Mouse (Mus musculus): ENCODE data around the gene Rundc1. TPM values are rescaled to one million over a fixed set of nuclear protein-coding genes. Genes with fewer than 3 reads are reported as not detected.
A peak's percentile ranks its signal among the peaks of the same experiment; 100 is the strongest.
"Not testable (repeated sequence)": the region's sequence is repeated elsewhere in the genome, so short reads cannot be mapped to it uniquely, and the experiment has no call there.

Gene Rundc1
- total RNA-seq, 2 experiments from 2014 or later: 0.42 to 1.8 TPM

GRCm38 (mm10) chr11:101441450-101442126 is 16.7 kb downstream of the Rundc1 start:
- not testable (repeated sequence) for ATAC-seq (replicated peaks; ENCODE audit: low FRiP score, poor library complexity, severe bottlenecking)

GRCm38 (mm10) chr11:101442127-101442693 is 17.3 kb downstream of the Rundc1 start, which contains the start of gene Rpl27:
TSS of gene Rpl27 (plus strand) at chr11:101442298.
- ATAC-seq (replicated peaks; ENCODE audit: low FRiP score, poor library complexity, severe bottlenecking): peak; percentile 99

- ATAC-seq (replicated peaks; ENCODE audit: low FRiP score, poor library complexity, severe bottlenecking): no peak
Measured at GRCm38 (mm10) chr11:101442760-101443159, 17.9 kb downstream of the Rundc1 start.

- ATAC-seq (replicated peaks; ENCODE audit: low FRiP score, poor library complexity, severe bottlenecking): no peak
Measured at GRCm38 (mm10) chr11:101446319-101446718, 21.4 kb downstream of the Rundc1 start.

DNA sequence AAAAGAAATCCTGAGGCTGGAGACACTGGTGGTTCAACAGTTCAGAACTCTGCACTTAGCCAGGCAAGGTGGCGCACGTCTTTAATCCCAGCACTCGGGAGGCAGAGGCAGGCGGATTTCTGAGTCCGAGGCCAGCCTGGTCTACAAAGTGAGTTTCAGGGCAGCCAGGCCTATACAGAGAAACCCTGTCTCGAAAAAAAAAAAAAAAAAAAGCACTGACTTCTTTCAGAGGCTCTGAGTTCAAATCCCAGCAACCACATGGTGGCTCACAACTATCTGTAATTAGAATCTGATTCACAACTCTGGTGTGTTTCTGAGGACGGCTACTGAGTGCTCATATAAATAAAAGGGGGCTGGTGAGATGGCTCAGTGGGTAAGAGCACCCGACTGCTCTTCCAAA is 22.0 kb downstream of the Rundc1 start:
- not testable (repeated sequence) for ATAC-seq (replicated peaks; ENCODE audit: low FRiP score, poor library complexity, severe bottlenecking)

DNA sequence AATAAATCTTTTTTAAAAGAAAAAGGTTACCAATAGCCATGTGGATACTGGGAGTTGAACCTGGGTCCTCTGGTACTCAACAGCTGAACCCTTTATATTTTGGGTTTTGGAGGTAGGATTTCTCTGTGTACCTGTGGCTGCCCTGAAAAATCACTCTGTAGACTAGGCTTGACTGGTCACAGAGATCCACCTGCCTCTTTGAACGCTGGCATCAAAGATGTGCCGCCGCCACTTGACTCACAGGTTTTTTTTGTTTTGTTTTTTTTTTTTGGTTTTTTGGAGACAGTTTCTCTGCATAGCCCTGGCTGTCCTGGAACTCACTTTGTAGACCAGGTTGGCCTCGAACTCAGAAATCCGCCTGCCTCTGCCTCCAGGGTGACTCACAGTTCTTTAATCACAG is 22.9 kb downstream of the Rundc1 start:
- ATAC-seq (replicated peaks; ENCODE audit: low FRiP score, poor library complexity, severe bottlenecking): no peak

- ATAC-seq (replicated peaks; ENCODE audit: low FRiP score, poor library complexity, severe bottlenecking): peak; percentile 96
Measured at GRCm38 (mm10) chr11:101448274-101448746, 23.4 kb downstream of the Rundc1 start, which contains the start of gene Ifi35. TSS of gene Ifi35 (plus strand) at chr11:101448407.

DNA sequence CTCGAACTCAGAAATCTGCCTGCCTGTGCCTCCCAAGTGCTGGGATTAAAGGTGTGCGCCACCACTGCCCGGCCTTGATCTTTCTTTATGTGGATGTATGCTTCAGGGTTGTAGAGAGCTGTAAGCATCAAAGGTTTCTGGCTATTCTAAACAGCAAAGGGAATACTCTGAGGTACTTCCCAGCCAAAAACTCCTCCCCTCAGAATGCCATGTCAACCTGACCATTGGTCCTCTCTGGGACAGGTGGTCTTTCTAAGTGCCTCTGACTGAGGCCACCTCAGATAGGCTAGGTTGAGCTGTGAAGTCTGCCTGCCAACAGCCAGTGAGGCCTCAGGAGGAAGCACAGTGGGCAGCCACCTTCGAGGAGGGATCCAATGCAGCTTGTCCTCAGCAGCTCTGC is 24.0 kb downstream of the Rundc1 start:
- peak; percentile 52 for ATAC-seq (replicated peaks; ENCODE audit: low FRiP score, poor library complexity, severe bottlenecking)

DNA sequence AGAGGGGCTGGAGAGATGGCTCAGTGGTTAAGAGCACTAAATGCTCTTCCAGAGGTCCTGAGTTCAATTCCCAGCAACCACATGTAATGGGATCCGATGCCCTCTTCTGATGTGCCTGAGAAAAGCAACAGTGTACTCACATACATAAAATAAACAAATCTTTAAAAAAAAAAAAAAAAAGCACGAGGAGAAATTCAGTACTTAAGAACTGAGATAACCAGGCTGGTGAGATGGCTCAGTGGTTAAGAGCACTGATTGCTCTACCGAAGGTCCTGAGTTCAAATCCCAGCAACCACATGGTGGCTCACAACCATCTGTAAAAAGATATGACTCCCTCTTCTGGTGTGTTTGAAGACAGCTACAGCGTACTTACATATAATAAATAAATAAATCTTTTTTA is 24.7 kb downstream of the Rundc1 start:
- not testable (repeated sequence) for ATAC-seq (replicated peaks; ENCODE audit: low FRiP score, poor library complexity, severe bottlenecking)

GRCm38 (mm10) chr11:101450394-101450793 is 25.5 kb downstream of the Rundc1 start:
- ATAC-seq (replicated peaks; ENCODE audit: low FRiP score, poor library complexity, severe bottlenecking): no peak

- no peak for ATAC-seq (replicated peaks; ENCODE audit: low FRiP score, poor library complexity, severe bottlenecking)
Measured at GRCm38 (mm10) chr11:101451536-101451935, 26.7 kb downstream of the Rundc1 start.

GRCm38 (mm10) chr11:101452093-101452774 is 27.3 kb downstream of the Rundc1 start:
- ATAC-seq (replicated peaks; ENCODE audit: low FRiP score, poor library complexity, severe bottlenecking): no peak

DNA sequence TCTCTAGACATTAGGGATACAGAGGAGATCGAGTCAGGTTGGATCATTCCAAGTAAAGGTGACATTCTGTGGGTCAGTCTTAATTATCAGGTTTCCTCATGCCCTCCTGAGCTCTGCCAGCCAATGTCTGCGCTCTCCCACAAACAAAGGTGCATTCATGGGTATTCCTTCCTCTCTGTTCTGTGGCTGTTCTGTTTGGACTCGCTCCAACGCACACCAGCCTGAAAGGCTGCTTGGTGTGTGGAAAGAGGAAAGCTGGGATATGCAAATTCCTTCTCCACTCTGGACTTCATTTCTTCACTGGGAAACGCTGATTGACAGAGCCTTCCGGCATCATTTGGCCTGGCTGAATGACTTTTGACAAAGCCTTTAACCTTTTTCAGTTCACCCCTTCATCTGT is 29.8 kb downstream of the Rundc1 start:
- ATAC-seq (replicated peaks; ENCODE audit: low FRiP score, poor library complexity, severe bottlenecking): no peak

- no peak for ATAC-seq (replicated peaks; ENCODE audit: low FRiP score, poor library complexity, severe bottlenecking)
Measured at GRCm38 (mm10) chr11:101455627-101456026, 30.7 kb downstream of the Rundc1 start.

DNA sequence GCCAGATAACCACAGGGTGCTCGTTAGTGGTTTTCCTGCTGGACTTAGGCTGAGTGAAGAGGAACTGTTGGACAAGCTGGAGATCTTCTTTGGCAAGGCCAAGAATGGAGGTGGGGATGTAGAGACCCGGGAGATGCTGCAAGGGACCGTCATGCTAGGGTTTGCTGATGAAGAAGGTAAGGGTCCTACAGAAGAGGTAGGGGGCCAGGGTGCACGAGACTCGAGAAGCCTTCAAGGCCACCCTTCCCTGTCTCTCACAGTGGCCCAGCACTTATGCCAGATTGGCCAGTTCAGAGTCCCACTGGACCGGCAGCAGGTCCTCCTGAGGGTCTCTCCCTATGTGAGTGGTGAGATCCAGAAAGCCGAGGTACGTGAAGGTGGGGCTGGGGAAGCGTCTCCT is 32.7 kb downstream of the Rundc1 start:
- no peak for ATAC-seq (replicated peaks; ENCODE audit: low FRiP score, poor library complexity, severe bottlenecking)

DNA sequence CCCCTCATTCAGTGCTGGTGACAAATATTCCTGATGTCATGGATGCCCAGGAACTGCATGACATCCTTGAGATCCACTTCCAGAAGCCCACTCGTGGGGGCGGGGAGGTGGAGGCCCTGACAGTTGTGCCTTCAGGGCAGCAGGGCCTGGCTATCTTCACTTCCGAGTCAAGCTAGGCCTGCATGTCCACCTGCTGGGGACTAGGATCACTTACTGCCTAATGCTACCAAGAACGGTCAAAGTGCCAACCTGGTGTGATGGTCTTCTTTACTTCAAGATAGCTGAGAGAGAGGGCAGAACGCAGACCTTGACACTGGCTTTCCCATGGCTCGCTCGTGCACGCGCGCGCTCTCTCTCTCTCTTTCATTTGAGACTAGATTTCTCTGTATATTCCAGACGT is 33.3 kb downstream of the Rundc1 start:
- no peak for ATAC-seq (replicated peaks; ENCODE audit: low FRiP score, poor library complexity, severe bottlenecking)

DNA sequence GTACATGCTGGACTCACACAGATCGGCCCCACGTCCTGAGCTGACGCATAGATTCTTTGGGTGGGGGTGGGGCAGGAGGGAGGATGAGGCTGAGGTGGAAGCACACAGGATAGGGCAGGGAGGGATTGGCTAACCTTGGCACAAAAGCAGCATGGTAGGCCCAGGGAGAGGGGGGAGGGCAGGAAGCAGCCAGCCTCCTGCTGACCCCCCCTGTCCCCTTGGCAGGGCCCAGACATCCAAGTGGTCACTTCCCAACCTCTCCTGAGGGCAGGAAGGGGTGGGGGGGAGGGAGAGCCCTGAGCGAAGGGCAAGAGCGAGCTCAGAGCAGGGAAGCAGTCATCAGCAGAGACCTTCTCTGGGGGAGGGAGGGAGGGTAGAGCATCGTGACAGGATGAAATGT is 34.8 kb downstream of the Rundc1 start:
- no peak for ATAC-seq (replicated peaks; ENCODE audit: low FRiP score, poor library complexity, severe bottlenecking)

- no peak for ATAC-seq (replicated peaks; ENCODE audit: low FRiP score, poor library complexity, severe bottlenecking)
Measured at GRCm38 (mm10) chr11:101460321-101460720, 35.4 kb downstream of the Rundc1 start.

DNA sequence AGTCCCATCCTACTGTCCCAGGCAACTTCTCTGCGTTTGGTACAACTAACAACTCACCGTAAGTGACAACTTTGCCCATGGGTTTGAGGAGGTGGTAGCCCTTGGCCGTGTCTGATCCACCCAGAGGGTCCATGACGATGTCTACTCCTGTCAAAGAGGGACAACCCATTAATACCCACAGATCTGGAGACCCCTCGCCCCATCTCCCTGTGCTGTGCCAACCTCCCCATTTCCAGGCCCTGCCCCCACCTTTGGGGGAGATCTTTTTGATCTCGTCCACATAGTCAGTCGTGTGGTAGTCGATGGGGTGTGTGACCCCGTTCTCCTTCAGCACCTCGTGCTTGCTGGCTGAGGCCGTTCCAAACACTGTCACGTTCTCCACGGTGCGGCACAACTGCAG is 37.3 kb downstream of the Rundc1 start:
- ATAC-seq (replicated peaks; ENCODE audit: low FRiP score, poor library complexity, severe bottlenecking): no peak

DNA sequence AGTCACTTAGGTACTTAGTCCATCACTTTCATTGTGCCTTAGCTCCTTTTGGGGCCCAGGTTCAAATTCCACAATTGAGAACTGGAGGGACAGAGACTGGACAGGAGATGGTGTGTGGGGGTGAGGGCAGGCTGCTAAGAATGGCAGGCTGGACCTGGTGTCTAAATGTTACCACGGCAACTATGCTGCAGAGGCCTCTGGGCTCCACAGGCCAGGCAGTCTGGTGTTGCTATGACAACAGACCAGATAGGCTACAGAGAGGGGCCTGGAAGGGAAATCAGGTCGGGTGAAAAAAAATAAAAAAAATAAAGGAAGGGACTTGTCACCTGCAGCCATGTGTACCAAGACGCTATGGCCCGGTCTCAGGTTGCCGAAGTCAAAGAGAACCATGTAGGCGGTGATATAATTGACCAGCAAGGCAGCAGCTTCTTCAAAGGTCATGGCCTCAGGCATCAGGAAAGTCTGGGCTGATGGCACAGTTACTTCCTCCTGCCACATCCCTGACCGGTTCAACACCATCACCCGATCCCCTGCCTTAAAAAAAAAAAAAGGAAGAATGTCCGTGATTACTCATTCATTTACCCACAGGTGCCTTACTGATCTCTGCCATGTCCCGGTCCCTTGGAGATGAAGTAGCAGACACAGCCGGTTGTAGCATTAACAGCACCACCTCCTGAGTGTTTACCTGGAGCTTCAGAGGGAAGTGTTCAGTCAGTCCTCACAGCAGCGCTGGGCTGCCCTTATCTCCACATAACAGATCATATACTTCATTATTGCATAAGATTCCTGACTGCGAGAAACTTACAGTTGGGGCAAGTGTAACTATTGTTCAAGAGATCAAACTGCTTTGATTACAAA is 37.9 kb downstream of the Rundc1 start:
- no peak for ATAC-seq (replicated peaks; ENCODE audit: low FRiP score, poor library complexity, severe bottlenecking)

Data from erythroid progenitor cell, adult 5-6 weeks (primary cell).